Mouse (Mus musculus): Measurements from ENCODE around the gene Gm29133. TPM values are rescaled to one million over a fixed set of nuclear protein-coding genes. Genes with fewer than 3 reads are reported as not detected.

Gm29133 gene
- polyA plus RNA-seq (2014; fragmentation: Nextera tagmentation; extraction: Ambion mirVana) = not detected in 2 replicates

GRCm38 (mm10) chr3:75747897-75748296, at the start of gene Gm29133:
Gene Gm29133, plus strand, starts transcription at chr3:75748197.
- Histone ChIP-seq H3K4me2 (no peak within 1 kb of the TSS), H3K9ac (ENCODE audit: low read length) (no peak within 1 kb of the TSS), H3K27me3 (ENCODE audit: control insufficient read depth, insufficient read depth, low read length) (no peaks in the 10 kb centered on the region), H3K27ac (ENCODE audit: low read depth, low read length) (no peak within 1 kb of the TSS), H3K36me3 (ENCODE audit: control insufficient read depth, insufficient read depth, low read length) (no peaks in the 10 kb centered on the region), H3K9me3 (ENCODE audit: control insufficient read depth, low read length) (no peaks in the 10 kb centered on the region), H3K4me1 (ENCODE audit: control insufficient read depth, insufficient read depth, low read length) (no peaks in the 10 kb centered on the region), H3K4me3 (ENCODE audit: low read depth, low read length) (no peak within 1 kb of the TSS)
- DNase-seq (ENCODE audit: low spot score, missing footprints) (no peak), ATAC-seq (ENCODE audit: low FRiP score) (no peak)
- 67% methylated on average over 5 of the region's 5 CpGs for WGBS

GRCm38 (mm10) chr3:75699088-75699487, 48.9 kb upstream of the Gm29133 start:
- no peaks in the 10 kb centered on the region for H3K27me3 ChIP-seq (ENCODE audit: control insufficient read depth, insufficient read depth, low read length)
- no peaks in the 10 kb centered on the region for H3K9me3 ChIP-seq (ENCODE audit: control insufficient read depth, low read length)
- no peaks in the 10 kb centered on the region for H3K4me1 ChIP-seq (ENCODE audit: control insufficient read depth, insufficient read depth, low read length)
- DNase-seq (ENCODE audit: low spot score, missing footprints) (no peak), ATAC-seq (ENCODE audit: low FRiP score) (no peak)
- 87% methylated on average over 3 of the region's 3 CpGs for WGBS
- no peak overlapping the region for H3K4me2 ChIP-seq
- no peak overlapping the region for H3K4me3 ChIP-seq (ENCODE audit: low read depth, low read length)
- H3K36me3 ChIP-seq (ENCODE audit: control insufficient read depth, insufficient read depth, low read length) = no peaks in the 10 kb centered on the region
- no peak overlapping the region for H3K27ac ChIP-seq (ENCODE audit: low read depth, low read length)
- no peak overlapping the region for H3K9ac ChIP-seq (ENCODE audit: low read length)

DNA sequence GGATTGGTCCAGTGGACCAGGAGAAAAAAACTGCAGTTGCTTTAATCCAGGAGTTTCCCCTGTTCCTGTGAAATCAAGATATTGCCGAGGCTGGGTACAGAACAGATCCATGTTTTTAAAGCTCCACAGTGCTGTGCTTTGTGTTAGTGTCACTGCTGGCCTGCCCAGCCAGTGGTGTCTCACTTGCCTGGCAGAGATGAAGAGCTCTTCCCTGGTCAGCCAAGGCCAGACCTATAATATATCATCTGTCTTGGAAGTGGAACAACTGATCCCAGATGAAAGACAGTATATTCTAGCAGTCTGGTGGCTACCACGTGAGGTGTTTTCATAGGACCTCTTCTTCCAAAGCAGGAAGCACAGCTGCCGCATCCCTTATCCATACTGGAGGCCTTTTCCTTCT, 46.7 kb upstream of the Gm29133 start:
- Histone ChIP-seq H3K27me3 (ENCODE audit: control insufficient read depth, insufficient read depth, low read length) (no peaks in the 10 kb centered on the region), H3K36me3 (ENCODE audit: control insufficient read depth, insufficient read depth, low read length) (no peaks in the 10 kb centered on the region), H3K9ac (ENCODE audit: low read length) (no peak overlapping the region), H3K4me2 (no peak overlapping the region), H3K4me1 (ENCODE audit: control insufficient read depth, insufficient read depth, low read length) (no peaks in the 10 kb centered on the region), H3K27ac (ENCODE audit: low read depth, low read length) (no peak overlapping the region), H3K4me3 (ENCODE audit: low read depth, low read length) (no peak overlapping the region), H3K9me3 (ENCODE audit: control insufficient read depth, low read length) (no peaks in the 10 kb centered on the region)
- DNase-seq (ENCODE audit: low spot score, missing footprints) (no peak), ATAC-seq (ENCODE audit: low FRiP score) (no peak)
- 79% methylated on average over 3 of the region's 3 CpGs for WGBS

DNA sequence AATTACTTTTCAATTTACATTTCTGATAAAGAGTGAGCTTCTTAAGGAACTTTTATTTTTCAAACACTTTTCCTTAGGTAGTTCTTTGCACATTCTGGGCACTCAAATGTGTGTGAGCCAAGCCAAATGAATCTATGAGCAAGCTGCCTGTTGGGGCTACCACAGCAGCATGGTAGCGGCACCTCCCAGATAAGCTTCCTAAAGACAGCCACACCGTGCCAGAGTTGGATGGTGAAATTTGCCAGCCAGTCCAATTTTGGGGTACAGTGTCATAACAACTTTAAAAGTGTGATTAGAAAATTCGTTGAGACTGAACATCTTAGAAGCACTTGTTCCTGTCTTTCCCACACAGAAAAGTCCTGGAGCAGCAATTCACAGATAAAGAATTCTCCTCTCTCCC, 41.5 kb upstream of the Gm29133 start:
- ATAC-seq (ENCODE audit: low FRiP score) (no peak), DNase-seq (ENCODE audit: low spot score, missing footprints) (no peak)
- no peak overlapping the region for H3K27ac ChIP-seq (ENCODE audit: low read depth, low read length)
- 75% methylated on average over 3 of the region's 3 CpGs for WGBS
- no peak overlapping the region for H3K4me3 ChIP-seq (ENCODE audit: low read depth, low read length)
- no peaks in the 10 kb centered on the region for H3K4me1 ChIP-seq (ENCODE audit: control insufficient read depth, insufficient read depth, low read length)
- no peak overlapping the region for H3K4me2 ChIP-seq
- no peak overlapping the region for H3K9ac ChIP-seq (ENCODE audit: low read length)
- no peaks in the 10 kb centered on the region for H3K27me3 ChIP-seq (ENCODE audit: control insufficient read depth, insufficient read depth, low read length)
- H3K9me3 ChIP-seq (ENCODE audit: control insufficient read depth, low read length) = no peaks in the 10 kb centered on the region
- H3K36me3 ChIP-seq (ENCODE audit: control insufficient read depth, insufficient read depth, low read length) = no peaks in the 10 kb centered on the region

GRCm38 (mm10) chr3:75713678-75714295, 34.2 kb upstream of the Gm29133 start:
- no peak for DNase-seq (ENCODE audit: low spot score, missing footprints)
- 81% methylated on average over 3 of the region's 3 CpGs for WGBS

DNA sequence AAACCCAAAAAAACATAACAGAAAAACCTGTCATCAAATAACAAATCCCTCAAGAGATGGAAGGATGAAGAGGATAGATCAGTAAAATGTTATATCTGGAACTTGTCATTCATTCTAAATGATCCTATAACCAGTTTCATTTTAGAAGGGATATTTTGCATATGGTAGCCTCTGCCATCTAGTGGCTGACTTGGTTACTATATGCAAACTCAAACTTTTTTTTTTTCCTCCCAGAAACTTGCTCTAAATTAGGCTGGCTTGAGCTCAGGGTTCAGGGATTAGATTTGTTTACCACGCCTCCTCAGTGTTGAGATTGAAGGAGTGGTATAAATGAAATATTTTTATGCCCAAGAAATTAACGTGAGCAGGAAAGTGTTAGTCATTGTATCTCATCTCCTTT, 27.3 kb upstream of the Gm29133 start:
- peak; percentile 84 for DNase-seq (ENCODE audit: low spot score, missing footprints)

More at GRCm38 (mm10) chr3:75713678-75714295, 34.2 kb upstream of the Gm29133 start:
- Histone ChIP-seq H3K9me3 (ENCODE audit: control insufficient read depth, low read length) (no peaks in the 10 kb centered on the region), H3K36me3 (ENCODE audit: control insufficient read depth, insufficient read depth, low read length) (no peaks in the 10 kb centered on the region), H3K4me1 (ENCODE audit: control insufficient read depth, insufficient read depth, low read length) (no peaks in the 10 kb centered on the region), H3K27me3 (ENCODE audit: control insufficient read depth, insufficient read depth, low read length) (no peaks in the 10 kb centered on the region), H3K4me2 (no peak overlapping the region), H3K9ac (ENCODE audit: low read length) (no peak overlapping the region), H3K4me3 (ENCODE audit: low read depth, low read length) (no peak overlapping the region), H3K27ac (ENCODE audit: low read depth, low read length) (no peak overlapping the region)
- no peak for ATAC-seq (ENCODE audit: low FRiP score)

GRCm38 (mm10) chr3:75730982-75731600, 16.9 kb upstream of the Gm29133 start:
- no peaks in the 10 kb centered on the region for H3K4me1 ChIP-seq (ENCODE audit: control insufficient read depth, insufficient read depth, low read length)
- WGBS = 86% methylated on average over 3 of the region's 3 CpGs
- peak; percentile 56 for DNase-seq (ENCODE audit: low spot score, missing footprints)
- no peaks in the 10 kb centered on the region for H3K9me3 ChIP-seq (ENCODE audit: control insufficient read depth, low read length)
- no peaks in the 10 kb centered on the region for H3K27me3 ChIP-seq (ENCODE audit: control insufficient read depth, insufficient read depth, low read length)
- no peak overlapping the region for H3K4me2 ChIP-seq
- H3K36me3 ChIP-seq (ENCODE audit: control insufficient read depth, insufficient read depth, low read length) = no peaks in the 10 kb centered on the region
- H3K4me3 ChIP-seq (ENCODE audit: low read depth, low read length) = no peak overlapping the region
- no peak overlapping the region for H3K27ac ChIP-seq (ENCODE audit: low read depth, low read length)
- H3K9ac ChIP-seq (ENCODE audit: low read length) = no peak overlapping the region
- no peak for ATAC-seq (ENCODE audit: low FRiP score)

More for the DNA sequence above, 27.3 kb upstream of the Gm29133 start:
- H3K4me1 ChIP-seq (ENCODE audit: control insufficient read depth, insufficient read depth, low read length) = no peaks in the 10 kb centered on the region
- no peak overlapping the region for H3K4me2 ChIP-seq
- ATAC-seq (ENCODE audit: low FRiP score) = no peak
- H3K27ac ChIP-seq (ENCODE audit: low read depth, low read length) = no peak overlapping the region
- H3K36me3 ChIP-seq (ENCODE audit: control insufficient read depth, insufficient read depth, low read length) = no peaks in the 10 kb centered on the region
- WGBS = 31% methylated on average over 2 of the region's 2 CpGs
- no peak overlapping the region for H3K4me3 ChIP-seq (ENCODE audit: low read depth, low read length)
- no peak overlapping the region for H3K9ac ChIP-seq (ENCODE audit: low read length)
- no peaks in the 10 kb centered on the region for H3K27me3 ChIP-seq (ENCODE audit: control insufficient read depth, insufficient read depth, low read length)
- no peaks in the 10 kb centered on the region for H3K9me3 ChIP-seq (ENCODE audit: control insufficient read depth, low read length)

- Histone ChIP-seq H3K4me1 (ENCODE audit: control insufficient read depth, insufficient read depth, low read length) (no peaks in the 10 kb centered on the region), H3K9ac (ENCODE audit: low read length) (no peak overlapping the region), H3K27ac (ENCODE audit: low read depth, low read length) (no peak overlapping the region), H3K4me3 (ENCODE audit: low read depth, low read length) (no peak overlapping the region), H3K27me3 (ENCODE audit: control insufficient read depth, insufficient read depth, low read length) (no peaks in the 10 kb centered on the region), H3K4me2 (no peak overlapping the region), H3K9me3 (ENCODE audit: control insufficient read depth, low read length) (no peaks in the 10 kb centered on the region), H3K36me3 (ENCODE audit: control insufficient read depth, insufficient read depth, low read length) (no peaks in the 10 kb centered on the region)
- 81% methylated on average over 4 of the region's 4 CpGs for WGBS
- no peak for ATAC-seq (ENCODE audit: low FRiP score)
- no peak for DNase-seq (ENCODE audit: low spot score, missing footprints)
Measured at GRCm38 (mm10) chr3:75743664-75744437, 4.1 kb upstream of the Gm29133 start.

DNA sequence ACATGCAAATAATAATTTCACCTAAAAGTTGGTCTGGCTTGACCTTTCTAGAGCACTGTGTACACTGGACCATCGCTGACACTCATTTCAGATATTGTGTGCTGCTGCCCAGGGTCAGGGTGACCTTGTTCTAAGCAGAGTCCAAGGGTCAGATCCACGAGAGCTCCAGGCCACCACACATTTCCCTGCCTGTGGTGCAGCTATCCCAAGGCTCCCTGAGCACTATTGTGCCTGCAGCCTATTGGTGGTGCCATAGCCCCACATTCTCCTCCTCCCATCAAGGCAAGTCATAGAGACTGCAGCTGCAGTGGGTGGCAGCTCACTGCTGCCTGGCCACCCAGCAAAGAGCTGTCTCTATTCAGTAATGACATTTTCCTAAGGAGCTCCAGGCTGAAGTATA, 2.7 kb upstream of the Gm29133 start:
- H3K36me3 ChIP-seq (ENCODE audit: control insufficient read depth, insufficient read depth, low read length) = no peaks in the 10 kb centered on the region
- no peaks in the 10 kb centered on the region for H3K27me3 ChIP-seq (ENCODE audit: control insufficient read depth, insufficient read depth, low read length)
- no peak for DNase-seq (ENCODE audit: low spot score, missing footprints)
- H3K4me2 ChIP-seq = no peak overlapping the region
- no peaks in the 10 kb centered on the region for H3K4me1 ChIP-seq (ENCODE audit: control insufficient read depth, insufficient read depth, low read length)
- no peak overlapping the region for H3K27ac ChIP-seq (ENCODE audit: low read depth, low read length)
- H3K9ac ChIP-seq (ENCODE audit: low read length) = no peak overlapping the region
- H3K4me3 ChIP-seq (ENCODE audit: low read depth, low read length) = no peak overlapping the region
- no peak for ATAC-seq (ENCODE audit: low FRiP score)
- WGBS = 56% methylated on average over 2 of the region's 2 CpGs
- H3K9me3 ChIP-seq (ENCODE audit: control insufficient read depth, low read length) = no peaks in the 10 kb centered on the region
